Mouse (Mus musculus) liver, postnatal 0 days (tissue): ENCODE data around the gene Akirin1.

Experiments
- CTCF ChIP-seq: sonication (generic); IDR thresholded peaks from 2 replicates; pipeline ENCODE4 v1.5.1; 2016; ENCODE audit warnings: antibody characterized with exemption, low read depth
- EP300 ChIP-seq: IDR thresholded peaks from 2 replicates; pipeline ENCODE4 v1.6.1; 2016; ENCODE audit warnings: antibody characterized with exemption, low read depth, mild to moderate bottlenecking

DNA sequence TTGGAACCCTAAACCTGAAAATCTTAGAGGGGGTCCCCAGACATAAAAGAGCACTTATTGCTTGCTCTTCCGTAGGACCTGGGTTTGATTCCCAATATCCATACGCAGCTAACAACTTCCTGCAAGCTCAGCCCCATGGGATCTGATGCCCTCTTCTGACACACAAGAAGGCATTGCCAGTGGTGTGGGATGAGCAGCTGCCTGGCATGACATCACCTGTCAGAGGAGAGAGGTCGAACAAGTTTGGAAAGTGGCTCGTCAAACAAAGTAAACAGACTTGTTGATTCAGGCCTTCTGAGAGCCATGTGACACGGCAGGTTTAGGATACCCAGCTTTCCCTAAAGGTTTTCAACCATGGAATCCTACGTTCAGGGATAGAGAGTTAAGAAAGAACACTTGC lies 14.9 kb upstream of the Akirin1 start:
- TF ChIP-seq CTCF (no peak), EP300 (no peak)
